Mouse (Mus musculus) midbrain, embryonic 11.5 days (tissue): ENCODE data around the gene Nprl3. TPM values are rescaled to one million over a fixed set of nuclear protein-coding genes. Genes with fewer than 3 reads are reported as not detected.

Experiments
- ATAC-seq: fragments of 200-750 bp; cut with Nextera tagmentation; 2 replicates; pipeline ENCODE4 v1.8.0; 2017; ENCODE audit warnings: moderate TSS enrichment, moderate library complexity; ENCODE audit not compliant: low FRiP score
- DNase-seq: peaks from one replicate; pipeline ENCODE4 v3.0.0; 2015; ENCODE audit warnings: low spot score; ENCODE audit errors: missing footprints
- H3K27ac ChIP-seq: fragments of 300-500 bp; sonication (generic); 2 replicates; pipeline ENCODE4 v1.5.1; 2014; ENCODE audit warnings: low read depth, low read length
- H3K27me3 ChIP-seq: fragments of 300-500 bp; sonication (generic); 2 replicates; pipeline ENCODE4 v1.6.1; 2014; ENCODE audit warnings: mild to moderate bottlenecking, low read length, moderate library complexity, mixed read lengths; ENCODE audit not compliant: control insufficient read depth, insufficient read depth
- H3K36me3 ChIP-seq: fragments of 300-500 bp; sonication (generic); 2 replicates; pipeline ENCODE4 v1.6.1; 2014; ENCODE audit warnings: mild to moderate bottlenecking, low read length, moderate library complexity, mixed read lengths; ENCODE audit not compliant: control insufficient read depth, insufficient read depth
- H3K4me1 ChIP-seq: fragments of 300-500 bp; sonication (generic); 2 replicates; pipeline ENCODE4 v1.6.1; 2014; ENCODE audit warnings: low read length; ENCODE audit not compliant: control insufficient read depth, insufficient read depth
- H3K4me2 ChIP-seq: fragments of 300-500 bp; sonication (generic); 2 replicates; pipeline ENCODE4 v1.6.1; 2014; ENCODE audit warnings: mild to moderate bottlenecking, moderate library complexity
- H3K4me3 ChIP-seq: fragments of 300-500 bp; sonication (generic); 2 replicates; pipeline ENCODE4 v1.5.1; 2014; ENCODE audit warnings: low read depth, low read length
- H3K9ac ChIP-seq: fragments of 300-500 bp; sonication (generic); 2 replicates; pipeline ENCODE4 v1.6.1; 2014; ENCODE audit warnings: low read length
- H3K9me3 ChIP-seq: fragments of 300-500 bp; sonication (generic); 2 replicates; pipeline ENCODE4 v1.6.1; 2016; ENCODE audit warnings: low read length; ENCODE audit not compliant: control insufficient read depth
- WGBS: fragments of 180-500 bp; shearing (Covaris S2); extraction: QIAGEN DNeasy Blood & Tissue Kit; methylation state at CpG from one replicate; pipeline ENCODE4 v1.1.7; 2014; 5-methylcytosine and 5-hydroxymethylcytosine counted together
- polyA plus RNA-seq: library from polyadenylated mRNA; unstranded; fragments of >200 nt; fragmentation: Nextera tagmentation; extraction: Ambion mirVana; gene quantifications from 2 replicates; pipeline ENCODE4 v1.2.1, GENCODE M21; 2014

Nprl3 gene
- polyA plus RNA-seq, 1 experiment from 2014 or later: 28.3 TPM

DNA sequence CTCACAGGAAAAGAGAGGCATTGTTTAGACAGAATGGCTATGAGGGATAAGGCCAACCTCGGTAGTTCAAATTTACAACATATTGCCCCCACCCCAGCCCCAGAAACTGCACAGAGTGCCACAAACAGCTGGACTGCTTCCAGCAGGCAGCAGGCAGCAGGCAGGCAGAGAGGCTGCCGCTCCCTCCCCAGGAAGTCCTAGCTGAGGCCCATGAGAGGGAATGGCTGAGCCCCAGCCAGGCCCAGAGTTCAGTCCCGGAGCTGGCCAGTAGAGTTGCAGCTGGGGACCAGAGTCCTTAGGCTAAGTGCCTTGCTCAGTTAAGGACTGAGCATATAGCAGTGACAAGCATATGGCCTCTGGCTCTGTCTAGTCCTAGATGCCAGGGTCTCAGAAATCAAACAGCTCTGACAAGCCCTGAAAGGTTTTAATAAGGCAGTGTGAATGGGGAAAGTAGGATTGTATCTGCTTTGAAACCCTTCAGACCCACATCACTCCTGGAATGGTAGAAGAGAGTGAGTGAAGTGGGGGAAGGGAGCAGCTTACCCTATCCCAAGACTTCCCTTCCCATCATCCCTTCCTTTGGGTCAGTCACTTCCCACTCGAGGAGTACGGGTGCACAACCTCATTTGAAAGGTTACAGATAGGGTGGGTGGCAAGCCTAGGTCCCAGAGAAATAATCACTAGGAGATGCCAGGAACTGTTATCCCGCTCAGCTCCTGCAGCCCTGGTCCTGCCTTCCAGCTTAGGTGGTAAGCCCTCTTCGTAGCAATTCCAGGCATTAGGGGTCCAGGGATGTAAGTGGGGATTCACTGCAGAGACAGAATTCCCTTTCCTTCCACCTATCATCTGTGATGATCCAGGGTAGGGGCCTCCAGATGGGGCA, 42.0 kb downstream of the Nprl3 start:
- Histone ChIP-seq H3K9ac (no peak overlapping the region), H3K36me3 (0 out of 2 replicates have a peak, but pooled peaks cover 3% of the 10 kb centered on the region), H3K27me3 (peaks cover 18% of the 10 kb centered on the region), H3K4me1 (peaks cover 28% of the 10 kb centered on the region), H3K27ac (no peak overlapping the region), H3K4me2 (no peak overlapping the region), H3K4me3 (no peak overlapping the region), H3K9me3 (no peaks in the 10 kb centered on the region)
- ATAC-seq (no peak), DNase-seq (peak; percentile 82)
- WGBS: 69% methylated on average over 7 of the region's 7 CpGs

DNA sequence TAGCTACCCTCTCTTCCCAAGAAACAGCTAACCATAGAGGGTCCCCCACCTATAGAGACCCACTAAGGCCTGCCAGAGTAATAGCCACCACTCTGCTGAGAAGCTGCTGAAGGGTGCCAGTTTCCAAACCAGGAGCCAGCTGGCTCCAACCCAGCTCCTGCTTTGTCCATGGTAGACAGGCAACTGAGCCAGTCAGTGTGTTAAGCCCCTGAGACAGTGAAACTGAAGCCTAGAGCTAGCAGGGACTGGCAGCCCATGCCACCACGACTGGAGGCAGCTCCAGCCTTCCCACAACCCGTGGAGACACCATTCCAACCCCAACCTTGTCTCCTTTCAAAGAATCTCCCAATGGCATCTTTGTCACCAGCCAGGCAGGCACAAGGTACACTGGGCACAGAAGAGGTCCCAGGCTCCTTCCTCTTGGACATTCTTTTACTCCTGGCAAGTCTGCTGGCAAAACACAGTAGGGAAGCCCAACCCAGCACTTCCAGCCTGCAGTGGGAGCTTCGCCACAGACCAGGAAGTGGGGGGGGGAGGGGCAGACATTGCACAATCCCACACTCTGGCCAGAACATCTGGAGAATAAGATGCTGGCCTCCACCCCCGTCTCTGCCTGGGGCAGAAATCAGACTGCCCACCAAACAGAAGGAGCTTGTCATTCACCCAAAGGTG, 42.9 kb downstream of the Nprl3 start:
- peaks cover 28% of the 10 kb centered on the region for H3K4me1 ChIP-seq
- H3K9me3 ChIP-seq: no peaks in the 10 kb centered on the region
- 38% methylated on average over 4 of the region's 4 CpGs for WGBS
- no peak overlapping the region for H3K27ac ChIP-seq
- peak; percentile 82 for DNase-seq
- peaks cover 18% of the 10 kb centered on the region for H3K27me3 ChIP-seq
- no peak overlapping the region for H3K4me3 ChIP-seq
- H3K9ac ChIP-seq: no peak overlapping the region
- 0 out of 2 replicates have a peak, but pooled peaks cover 3% of the 10 kb centered on the region for H3K36me3 ChIP-seq
- ATAC-seq: no peak
- H3K4me2 ChIP-seq: no peak overlapping the region

DNA sequence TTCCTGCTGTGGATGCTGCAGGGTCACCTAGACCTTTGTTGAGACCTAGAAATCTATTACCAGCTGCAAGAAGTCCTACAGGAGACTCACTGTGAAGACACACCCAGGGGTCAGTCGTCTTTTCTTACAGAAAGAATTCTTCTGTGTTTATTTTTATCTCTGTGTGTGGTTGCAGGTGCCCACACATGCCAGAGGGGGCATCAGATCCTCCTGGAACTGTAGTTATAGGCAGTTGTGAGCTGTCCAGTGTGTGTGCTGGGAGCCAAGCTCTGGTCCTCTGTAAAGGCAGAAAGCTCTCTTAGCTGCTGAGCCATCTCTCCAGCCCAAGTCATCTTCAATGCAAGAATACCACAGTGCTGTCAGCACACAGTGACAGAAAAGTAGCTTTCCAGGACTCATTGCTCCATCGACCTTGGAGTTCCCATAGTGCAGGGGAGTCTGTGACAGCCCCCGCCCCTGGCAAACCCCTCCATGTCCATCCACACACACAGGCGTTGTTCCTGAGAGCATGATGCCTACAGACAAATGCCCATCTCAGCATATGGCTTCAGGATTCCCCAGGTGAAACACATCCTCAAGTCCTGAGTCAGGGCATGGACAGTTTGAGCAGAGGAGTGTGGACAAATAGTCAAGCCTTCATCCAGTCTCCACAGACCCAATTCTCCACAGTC, 44.1 kb downstream of the Nprl3 start:
- Histone ChIP-seq H3K9me3 (no peaks in the 10 kb centered on the region), H3K9ac (no peak overlapping the region), H3K4me1 (peaks cover 30% of the 10 kb centered on the region), H3K4me3 (no peak overlapping the region), H3K36me3 (no peaks in the 10 kb centered on the region), H3K27me3 (peaks cover 18% of the 10 kb centered on the region), H3K4me2 (no peak overlapping the region), H3K27ac (no peak overlapping the region)
- ATAC-seq (no peak), DNase-seq (peak; percentile 17)
- 68% methylated on average over 4 of the region's 4 CpGs for WGBS

DNA sequence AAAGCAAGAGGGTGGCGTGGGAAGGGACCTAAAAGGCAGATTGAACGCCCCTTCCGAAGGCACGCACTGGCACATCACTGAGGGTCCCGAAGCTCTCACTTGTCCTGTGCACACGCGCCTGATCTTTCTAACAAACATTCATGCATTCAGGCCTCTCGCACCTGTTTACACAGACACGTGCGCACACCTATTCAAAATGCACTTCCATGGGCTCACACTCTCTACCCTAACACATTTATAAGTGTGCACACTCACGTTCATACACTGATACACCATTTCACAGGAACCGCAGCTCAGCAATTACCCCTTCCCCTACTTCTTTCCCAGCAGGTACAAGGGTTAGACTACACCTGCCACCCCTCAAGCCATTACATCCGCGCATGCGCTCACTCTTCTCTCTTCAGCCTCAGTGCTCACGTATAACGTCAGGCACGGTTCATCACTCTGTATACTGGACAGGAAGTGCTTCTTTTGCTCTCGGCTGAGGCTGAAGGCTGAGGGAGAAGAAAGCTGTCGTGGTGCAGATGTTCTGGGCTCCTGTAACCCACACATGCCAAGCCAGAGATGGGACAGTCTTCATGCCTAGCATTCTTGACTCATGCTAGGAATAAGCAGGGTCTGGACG, 44.8 kb downstream of the Nprl3 start:
- Histone ChIP-seq H3K27me3 (peaks cover 18% of the 10 kb centered on the region), H3K4me1 (peaks cover 30% of the 10 kb centered on the region)
- DNase-seq: peak; percentile 88

DNA sequence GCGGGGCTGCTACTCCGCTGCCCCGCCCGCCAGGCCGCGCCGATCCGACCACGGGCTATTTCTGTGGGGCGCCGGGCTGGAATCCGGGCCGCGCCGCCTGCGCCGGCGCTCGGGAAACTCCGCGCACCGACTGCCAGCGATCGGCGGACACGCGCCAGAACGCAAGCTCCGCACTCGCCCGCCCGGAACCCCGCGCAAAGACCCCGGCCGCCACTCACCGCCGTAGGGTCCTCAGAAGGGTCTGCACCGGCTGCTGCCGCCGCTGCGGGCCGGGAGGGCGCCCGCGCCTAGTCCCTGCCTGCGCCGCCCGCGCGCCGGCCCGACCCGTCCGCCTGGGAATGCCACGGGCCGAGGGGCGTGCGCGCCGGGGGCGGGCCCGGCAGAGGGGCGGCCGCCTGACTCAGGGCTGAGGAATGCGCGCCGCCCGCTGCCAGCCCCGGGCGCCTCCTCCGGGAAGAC, 45.5 kb downstream of the Nprl3 start, which contains the start of gene Rhbdf1:
TSS of gene Rhbdf1 (minus strand) at position 350 of the 459 bp plus-strand sequence.
- peak; percentile 60 for ATAC-seq
- peak; percentile 94 for DNase-seq
- Histone ChIP-seq H3K4me1 (peaks cover 25% of the 10 kb centered on the region), H3K4me3 (peak within 1 kb of the TSS; percentile 72), H3K36me3 (no peaks in the 10 kb centered on the region), H3K9ac (peak within 1 kb of the TSS; percentile 81), H3K4me2 (peak within 1 kb of the TSS; percentile 99), H3K27me3 (peaks cover 18% of the 10 kb centered on the region), H3K27ac (peak within 1 kb of the TSS; percentile 35), H3K9me3 (no peaks in the 10 kb centered on the region)
- under 1% methylated on average over 56 of the region's 72 CpGs for WGBS

More for the DNA sequence above, 44.8 kb downstream of the Nprl3 start:
- Histone ChIP-seq H3K9ac (peak overlapping the region; percentile 81), H3K4me2 (peak overlapping the region; percentile 99), H3K9me3 (no peaks in the 10 kb centered on the region), H3K27ac (no peak overlapping the region), H3K4me3 (peak overlapping the region; percentile 72), H3K36me3 (no peaks in the 10 kb centered on the region)
- ATAC-seq: no peak
- WGBS: 9% methylated on average over 21 of the region's 21 CpGs

DNA sequence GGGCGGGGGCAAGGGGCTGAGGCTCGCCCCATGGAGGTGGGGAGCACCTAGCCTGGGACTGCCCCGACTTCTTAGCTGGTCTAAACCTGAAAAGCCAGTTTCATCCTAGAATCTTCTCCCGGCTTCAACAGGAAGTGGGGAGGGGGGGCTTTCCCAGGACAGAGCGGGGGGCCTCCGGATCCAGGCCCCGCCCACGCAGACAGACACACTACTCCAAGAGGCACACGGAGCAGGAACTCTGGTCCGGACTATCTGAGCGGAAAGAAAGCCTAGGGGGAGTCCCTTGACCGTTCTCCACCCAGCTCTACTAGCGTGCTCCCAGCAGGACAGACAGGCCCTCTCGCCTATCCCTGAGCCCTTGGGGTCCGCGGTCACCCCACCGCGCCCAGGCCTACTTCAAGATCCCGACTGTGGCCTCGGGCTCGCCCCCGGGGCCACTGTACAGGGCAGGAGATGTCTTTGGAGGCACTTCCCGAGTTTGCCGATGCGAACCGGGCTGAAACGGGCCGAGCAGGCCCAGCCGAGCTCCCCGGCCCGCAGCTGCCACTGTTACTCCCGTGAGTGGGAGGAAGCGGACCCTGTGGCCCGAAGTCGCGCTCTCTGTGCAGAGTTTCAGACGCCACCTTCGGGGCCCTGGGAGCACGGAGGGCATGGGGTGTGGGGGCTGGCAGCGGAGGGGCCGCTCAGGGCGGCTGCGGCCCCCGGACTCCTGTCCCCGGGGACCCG, 46.1 kb downstream of the Nprl3 start:
- Histone ChIP-seq H3K4me3 (peak overlapping the region; percentile 72), H3K27ac (peak overlapping the region; percentile 35), H3K9ac (peak overlapping the region; percentile 81), H3K4me1 (peaks cover 22% of the 10 kb centered on the region), H3K9me3 (no peaks in the 10 kb centered on the region), H3K27me3 (peaks cover 18% of the 10 kb centered on the region), H3K4me2 (peak overlapping the region; percentile 99), H3K36me3 (no peaks in the 10 kb centered on the region)
- DNase-seq (peak; percentile 96), ATAC-seq (peak; percentile 48)
- WGBS: under 1% methylated on average over 38 of the region's 46 CpGs

DNA sequence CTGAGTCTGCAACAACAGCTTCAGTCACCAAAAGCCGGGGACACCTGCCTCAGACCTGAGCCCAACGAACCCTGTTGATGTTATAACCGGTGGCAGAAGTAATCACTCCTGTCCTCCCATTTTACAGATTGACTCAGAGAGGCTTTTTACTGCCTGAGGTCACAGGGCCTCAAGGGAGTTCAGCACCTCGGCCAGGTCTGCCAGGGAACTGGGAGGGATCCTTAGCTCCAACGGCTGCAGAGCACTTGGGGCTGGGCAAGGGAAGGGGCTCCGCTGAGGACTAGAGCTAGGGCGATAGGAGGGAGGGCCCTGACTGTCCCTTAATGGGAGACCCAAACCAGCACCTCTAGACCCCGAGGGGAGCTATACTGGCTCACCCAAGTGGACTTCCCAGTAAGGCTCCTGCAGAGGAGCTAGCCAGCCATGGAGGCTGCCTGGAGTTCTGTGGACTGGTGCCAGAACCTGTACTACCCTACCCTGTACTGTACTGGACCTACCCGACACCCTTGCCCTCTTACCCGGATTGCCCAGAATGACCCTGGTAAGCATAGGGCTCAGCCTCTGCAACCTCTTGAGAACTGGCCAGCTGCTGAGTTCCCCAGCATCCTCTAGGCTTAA, 46.8 kb downstream of the Nprl3 start:
- DNase-seq (no peak), ATAC-seq (no peak; the same call in none of the 2 replicates)
- H3K27me3 ChIP-seq: peaks cover 18% of the 10 kb centered on the region
- H3K9ac ChIP-seq: peak overlapping the region; percentile 81
- no peak overlapping the region for H3K27ac ChIP-seq
- no peaks in the 10 kb centered on the region for H3K9me3 ChIP-seq
- peak overlapping the region; percentile 99 for H3K4me2 ChIP-seq
- peak overlapping the region; percentile 72 for H3K4me3 ChIP-seq
- WGBS: 39% methylated on average over 10 of the region's 10 CpGs
- peaks cover 22% of the 10 kb centered on the region for H3K4me1 ChIP-seq
- no peaks in the 10 kb centered on the region for H3K36me3 ChIP-seq

DNA sequence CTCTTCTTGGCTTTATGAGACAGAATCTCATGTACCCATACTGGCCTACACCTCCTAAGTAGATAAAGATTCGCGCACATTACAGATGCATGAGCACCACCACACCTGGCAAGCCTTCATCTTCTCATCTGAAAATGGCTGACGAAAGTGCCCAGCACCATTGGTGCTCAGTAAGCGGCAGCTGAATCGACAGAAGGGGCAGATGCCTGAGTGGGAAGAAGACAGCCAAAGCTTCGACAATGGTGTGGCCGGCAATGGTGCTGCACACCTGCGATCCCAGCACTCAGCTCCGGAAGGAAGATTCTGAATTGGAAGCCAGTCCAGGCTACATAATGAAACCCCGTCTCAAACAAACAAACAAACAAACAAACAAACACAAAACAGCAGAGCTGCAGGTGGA, 48.2 kb downstream of the Nprl3 start:
- ATAC-seq: no peak
- Histone ChIP-seq H3K9me3 (no peaks in the 10 kb centered on the region), H3K36me3 (no peaks in the 10 kb centered on the region), H3K9ac (no peak overlapping the region), H3K27me3 (peaks cover 18% of the 10 kb centered on the region), H3K27ac (no peak overlapping the region), H3K4me2 (no peak overlapping the region), H3K4me1 (peaks cover 22% of the 10 kb centered on the region), H3K4me3 (no peak overlapping the region)
- WGBS: 90% methylated on average over 10 of the region's 10 CpGs
- DNase-seq: peak; percentile 19
